Mouse (Mus musculus): ENCODE measurements around the gene Pcsk7. TPM values are rescaled to one million over a fixed set of nuclear protein-coding genes. Genes with fewer than 3 reads are reported as not detected.

Gene Pcsk7
- polyA plus RNA-seq, 1 experiment from 2014 or later, result 22.2 TPM

GRCm38 (mm10) chr9:45917041-45917934 is 11.0 kb downstream of the Pcsk7 start:
- Histone ChIP-seq H3K4me3 (no peak overlapping the region), H3K4me1 (replicated peaks) (peaks cover 14% of the 10 kb centered on the region), H3K27ac (replicated peaks) (peak overlapping the region; percentile 64), H3K27me3 (no peaks in the 10 kb centered on the region), H3K9ac (no peak overlapping the region), H3K9me3 (no peaks in the 10 kb centered on the region), H3K4me2 (no peak overlapping the region), H3K36me3 (peaks cover 80% of the 10 kb centered on the region)
- WGBS, result 61% methylated on average over 5 of the region's 5 CpGs
- peak; percentile 95 for ATAC-seq (ENCODE audit: low FRiP score, low read depth)

- no peak overlapping the region for H3K4me2 ChIP-seq
- H3K9me3 ChIP-seq, result no peaks in the 10 kb centered on the region
- 63% methylated on average over 1 of the region's 1 CpGs for WGBS
- ATAC-seq (ENCODE audit: low FRiP score, low read depth), result no peak
- H3K27ac ChIP-seq (replicated peaks), result no peak overlapping the region
- no peak overlapping the region for H3K4me3 ChIP-seq
- peaks cover 14% of the 10 kb centered on the region for H3K4me1 ChIP-seq (replicated peaks)
- H3K9ac ChIP-seq, result no peak overlapping the region
- no peaks in the 10 kb centered on the region for H3K27me3 ChIP-seq
- peaks cover 70% of the 10 kb centered on the region for H3K36me3 ChIP-seq
Observed at GRCm38 (mm10) chr9:45919895-45920294, 13.6 kb downstream of the Pcsk7 start.

GRCm38 (mm10) chr9:45929285-45929684 is 23.0 kb downstream of the Pcsk7 start:
- H3K4me3 ChIP-seq, result no peak overlapping the region
- ATAC-seq (ENCODE audit: low FRiP score, low read depth), result no peak
- no peaks in the 10 kb centered on the region for H3K27me3 ChIP-seq
- peaks cover 64% of the 10 kb centered on the region for H3K36me3 ChIP-seq
- no peak overlapping the region for H3K9ac ChIP-seq
- no peak overlapping the region for H3K4me2 ChIP-seq
- 85% methylated on average over 5 of the region's 5 CpGs for WGBS
- no peak overlapping the region for H3K27ac ChIP-seq (replicated peaks)
- no peaks in the 10 kb centered on the region for H3K4me1 ChIP-seq (replicated peaks)
- no peaks in the 10 kb centered on the region for H3K9me3 ChIP-seq

GRCm38 (mm10) chr9:45931958-45932357 is 25.7 kb downstream of the Pcsk7 start:
- Histone ChIP-seq H3K4me3 (no peak overlapping the region), H3K27ac (replicated peaks) (no peak overlapping the region), H3K4me2 (no peak overlapping the region), H3K27me3 (no peaks in the 10 kb centered on the region), H3K9me3 (no peaks in the 10 kb centered on the region), H3K9ac (no peak overlapping the region), H3K36me3 (peaks cover 45% of the 10 kb centered on the region), H3K4me1 (replicated peaks) (0 out of 2 replicates have a peak, but pooled peaks cover 6% of the 10 kb centered on the region)
- ATAC-seq (ENCODE audit: low FRiP score, low read depth), result no peak
- WGBS, result 36% methylated on average over 1 of the region's 1 CpGs

GRCm38 (mm10) chr9:45932571-45933415 is 26.5 kb downstream of the Pcsk7 start:
- H3K27me3 ChIP-seq, result no peaks in the 10 kb centered on the region
- WGBS, result 79% methylated on average over 11 of the region's 11 CpGs

GRCm38 (mm10) chr9:45935628-45936210 is 29.4 kb downstream of the Pcsk7 start, which contains the start of gene Tagln:
Gene Tagln, minus strand, starts transcription at chr9:45936058.
- no peaks in the 10 kb centered on the region for H3K9me3 ChIP-seq
- H3K27ac ChIP-seq (replicated peaks), result no peak within 1 kb of the TSS
- 0 out of 2 replicates have a peak, but pooled peaks cover 6% of the 10 kb centered on the region for H3K4me1 ChIP-seq (replicated peaks)
- no peak within 1 kb of the TSS for H3K9ac ChIP-seq
- peak within 1 kb of the TSS; percentile 40 for H3K4me2 ChIP-seq
- H3K4me3 ChIP-seq, result no peak within 1 kb of the TSS
- peaks cover 28% of the 10 kb centered on the region for H3K36me3 ChIP-seq
- H3K27me3 ChIP-seq, result no peaks in the 10 kb centered on the region
- ATAC-seq (ENCODE audit: low FRiP score, low read depth), result peak; percentile 31; the same call in 1 of the 2 replicates
- WGBS, result 12% methylated on average over 21 of the region's 21 CpGs

More at GRCm38 (mm10) chr9:45932571-45933415, 26.5 kb downstream of the Pcsk7 start:
- H3K4me3 ChIP-seq, result no peak overlapping the region
- no peak for ATAC-seq (ENCODE audit: low FRiP score, low read depth)
- peaks cover 37% of the 10 kb centered on the region for H3K36me3 ChIP-seq
- H3K4me2 ChIP-seq, result no peak overlapping the region
- 0 out of 2 replicates have a peak, but pooled peaks cover 6% of the 10 kb centered on the region for H3K4me1 ChIP-seq (replicated peaks)
- H3K9ac ChIP-seq, result no peak overlapping the region
- H3K27ac ChIP-seq (replicated peaks), result no peak overlapping the region
- H3K9me3 ChIP-seq, result no peaks in the 10 kb centered on the region

GRCm38 (mm10) chr9:45936883-45937282 is 30.6 kb downstream of the Pcsk7 start:
- H3K9ac ChIP-seq, result no peak overlapping the region
- 0 out of 2 replicates have a peak, but pooled peaks cover 6% of the 10 kb centered on the region for H3K4me1 ChIP-seq (replicated peaks)
- H3K27ac ChIP-seq (replicated peaks), result no peak overlapping the region
- no peaks in the 10 kb centered on the region for H3K9me3 ChIP-seq
- WGBS, result 34% methylated on average over 3 of the region's 3 CpGs
- no peaks in the 10 kb centered on the region for H3K27me3 ChIP-seq
- H3K4me3 ChIP-seq, result no peak overlapping the region
- peak; percentile 66; the same call in 1 of the 2 replicates for ATAC-seq (ENCODE audit: low FRiP score, low read depth)
- H3K4me2 ChIP-seq, result no peak overlapping the region
- H3K36me3 ChIP-seq, result peaks cover 29% of the 10 kb centered on the region

GRCm38 (mm10) chr9:45938088-45938487 is 31.8 kb downstream of the Pcsk7 start:
- Histone ChIP-seq H3K9me3 (no peaks in the 10 kb centered on the region), H3K4me3 (no peak overlapping the region), H3K36me3 (peaks cover 40% of the 10 kb centered on the region), H3K27me3 (no peaks in the 10 kb centered on the region), H3K4me1 (replicated peaks) (0 out of 2 replicates have a peak, but pooled peaks cover 6% of the 10 kb centered on the region), H3K4me2 (no peak overlapping the region), H3K27ac (replicated peaks) (no peak overlapping the region), H3K9ac (no peak overlapping the region)
- 91% methylated on average over 8 of the region's 8 CpGs for WGBS
- no peak for ATAC-seq (ENCODE audit: low FRiP score, low read depth)

GRCm38 (mm10) chr9:45938952-45939637 is 32.8 kb downstream of the Pcsk7 start:
- peaks cover 47% of the 10 kb centered on the region for H3K36me3 ChIP-seq
- H3K27ac ChIP-seq (replicated peaks), result no peak overlapping the region
- H3K9me3 ChIP-seq, result no peaks in the 10 kb centered on the region
- ATAC-seq (ENCODE audit: low FRiP score, low read depth), result 0 out of 2 replicates have a peak, but pooled peaks have one; percentile 17
- H3K4me3 ChIP-seq, result no peak overlapping the region
- no peak overlapping the region for H3K4me2 ChIP-seq
- WGBS, result 91% methylated on average over 15 of the region's 15 CpGs
- no peaks in the 10 kb centered on the region for H3K27me3 ChIP-seq
- H3K4me1 ChIP-seq (replicated peaks), result 0 out of 2 replicates have a peak, but pooled peaks cover 6% of the 10 kb centered on the region
- H3K9ac ChIP-seq, result no peak overlapping the region

GRCm38 (mm10) chr9:45939794-45940193 is 33.5 kb downstream of the Pcsk7 start:
- Histone ChIP-seq H3K27ac (replicated peaks) (no peak overlapping the region), H3K36me3 (peaks cover 47% of the 10 kb centered on the region), H3K4me3 (no peak overlapping the region), H3K4me2 (no peak overlapping the region), H3K4me1 (replicated peaks) (0 out of 2 replicates have a peak, but pooled peaks cover 6% of the 10 kb centered on the region), H3K27me3 (no peaks in the 10 kb centered on the region), H3K9ac (no peak overlapping the region), H3K9me3 (no peaks in the 10 kb centered on the region)
- WGBS, result 92% methylated on average over 6 of the region's 6 CpGs
- ATAC-seq (ENCODE audit: low FRiP score, low read depth), result no peak

- Histone ChIP-seq H3K4me2 (no peak overlapping the region), H3K27me3 (no peaks in the 10 kb centered on the region), H3K27ac (replicated peaks) (no peak overlapping the region), H3K4me1 (replicated peaks) (no peaks in the 10 kb centered on the region), H3K9ac (no peak overlapping the region), H3K4me3 (no peak overlapping the region), H3K9me3 (no peaks in the 10 kb centered on the region), H3K36me3 (peaks cover 63% of the 10 kb centered on the region)
- 59% methylated on average over 18 of the region's 18 CpGs for WGBS
- ATAC-seq (ENCODE audit: low FRiP score, low read depth), result no peak
Observed at GRCm38 (mm10) chr9:45941329-45941888, 35.1 kb downstream of the Pcsk7 start.
